Mouse (Mus musculus): Measurements from ENCODE around the gene Dbx2. TPM values are rescaled to one million over a fixed set of nuclear protein-coding genes. Genes with fewer than 3 reads are reported as not detected.

Dbx2 gene
- polyA plus RNA-seq, 1 experiment = not detected

GRCm38 (mm10) chr15:95682620-95683019, 26.9 kb upstream of the Dbx2 start:
- Histone ChIP-seq H3K36me3 (ENCODE audit: control insufficient read depth, insufficient read depth, low read length) (no peaks in the 10 kb centered on the region), H3K27ac (ENCODE audit: insufficient read depth, low read length) (no peak overlapping the region), H3K4me1 (ENCODE audit: control insufficient read depth, insufficient read depth, insufficient read length) (no peaks in the 10 kb centered on the region), H3K4me3 (ENCODE audit: extremely low read depth, insufficient read depth, insufficient read length) (no peak overlapping the region), H3K27me3 (ENCODE audit: control insufficient read depth, insufficient read depth, low read length) (no peaks in the 10 kb centered on the region)
- 87% methylated on average over 4 of the region's 4 CpGs for WGBS
- DNase-seq (ENCODE audit: low read depth in 1 of 2, low spot score in 2 of 2) = no peak
- TF ChIP-seq CTCF (IDR thresholded peaks at IDR 0.05; ENCODE audit: extremely low read depth, insufficient read depth, insufficient read length, insufficient replicate concordance) (no peak), POLR2A (IDR thresholded peaks at IDR 0.05; ENCODE audit: low read depth, low read length) (no peak)

- no peak for TF ChIP-seq CTCF (IDR thresholded peaks at IDR 0.05; ENCODE audit: extremely low read depth, insufficient read depth, insufficient read length, insufficient replicate concordance)
- TF ChIP-seq POLR2A (IDR thresholded peaks at IDR 0.05; ENCODE audit: low read depth, low read length) = no peak
- WGBS = 84% methylated on average over 4 of the region's 4 CpGs
- no peak for DNase-seq (ENCODE audit: low read depth in 1 of 2, low spot score in 2 of 2)
- Histone ChIP-seq H3K4me1 (ENCODE audit: control insufficient read depth, insufficient read depth, insufficient read length) (no peaks in the 10 kb centered on the region), H3K27ac (ENCODE audit: insufficient read depth, low read length) (no peak overlapping the region), H3K36me3 (ENCODE audit: control insufficient read depth, insufficient read depth, low read length) (no peaks in the 10 kb centered on the region), H3K4me3 (ENCODE audit: extremely low read depth, insufficient read depth, insufficient read length) (no peak overlapping the region), H3K27me3 (ENCODE audit: control insufficient read depth, insufficient read depth, low read length) (no peaks in the 10 kb centered on the region; the same call in 1 of the 2 replicates)
These were observed 19.9 kb upstream of the Dbx2 start for GRCm38 (mm10) chr15:95675645-95676044.

DNA sequence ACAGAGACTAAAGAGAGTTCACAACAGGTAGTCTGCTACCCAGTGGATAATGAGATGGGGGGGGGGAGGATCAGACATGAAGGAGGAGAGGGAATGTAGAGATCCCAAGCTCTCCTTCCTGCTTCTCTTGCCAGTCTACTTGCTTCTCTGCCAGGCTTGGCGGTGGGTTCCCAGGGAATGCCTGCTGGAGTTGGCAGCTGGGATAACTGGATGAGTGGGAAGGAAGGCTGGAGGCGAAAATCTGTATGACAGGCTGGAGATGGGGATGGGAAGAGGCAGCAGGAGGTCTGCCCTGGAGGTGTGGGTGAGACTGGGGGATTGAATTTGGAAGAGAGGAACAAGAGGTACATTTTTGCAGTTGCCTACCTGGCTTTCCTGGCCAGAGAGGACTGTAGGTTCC, 19.4 kb upstream of the Dbx2 start:
- no peak overlapping the region for H3K27ac ChIP-seq (ENCODE audit: insufficient read depth, low read length)
- no peaks in the 10 kb centered on the region; the same call in 1 of the 2 replicates for H3K27me3 ChIP-seq (ENCODE audit: control insufficient read depth, insufficient read depth, low read length)
- WGBS = 82% methylated on average over 2 of the region's 2 CpGs
- no peak for DNase-seq (ENCODE audit: low read depth in 1 of 2, low spot score in 2 of 2)
- no peaks in the 10 kb centered on the region for H3K4me1 ChIP-seq (ENCODE audit: control insufficient read depth, insufficient read depth, insufficient read length)
- H3K4me3 ChIP-seq (ENCODE audit: extremely low read depth, insufficient read depth, insufficient read length) = no peak overlapping the region
- no peaks in the 10 kb centered on the region for H3K36me3 ChIP-seq (ENCODE audit: control insufficient read depth, insufficient read depth, low read length)
- no peak for TF ChIP-seq CTCF (IDR thresholded peaks at IDR 0.05; ENCODE audit: extremely low read depth, insufficient read depth, insufficient read length, insufficient replicate concordance)
- no peak for TF ChIP-seq POLR2A (IDR thresholded peaks at IDR 0.05; ENCODE audit: low read depth, low read length)

DNA sequence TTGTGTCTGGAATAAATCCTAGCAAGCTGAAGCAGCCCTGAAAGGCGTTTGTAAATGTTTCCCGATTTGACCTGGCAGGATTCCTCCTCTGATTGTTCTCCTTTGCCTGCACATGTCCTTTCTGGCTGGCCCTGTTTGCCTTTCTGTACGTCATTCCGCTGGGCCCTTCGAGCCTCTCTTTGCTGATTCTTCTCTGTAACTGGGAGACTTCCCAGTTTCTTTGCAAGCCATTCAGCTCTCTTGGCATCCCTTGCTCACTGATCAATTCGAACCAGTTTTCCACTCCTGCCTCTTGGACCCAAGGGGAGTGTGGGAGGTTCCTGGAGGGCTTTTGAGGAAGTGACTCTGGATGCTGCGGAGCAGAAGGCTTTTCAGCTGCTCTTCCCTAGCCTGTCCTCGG, 11.4 kb upstream of the Dbx2 start:
- no peak overlapping the region for H3K4me3 ChIP-seq (ENCODE audit: extremely low read depth, insufficient read depth, insufficient read length)
- no peaks in the 10 kb centered on the region for H3K27me3 ChIP-seq (ENCODE audit: control insufficient read depth, insufficient read depth, low read length)
- 51% methylated on average over 8 of the region's 8 CpGs for WGBS
- H3K4me1 ChIP-seq (ENCODE audit: control insufficient read depth, insufficient read depth, insufficient read length) = no peaks in the 10 kb centered on the region
- no peak for DNase-seq (ENCODE audit: low read depth in 1 of 2, low spot score in 2 of 2)
- no peaks in the 10 kb centered on the region for H3K36me3 ChIP-seq (ENCODE audit: control insufficient read depth, insufficient read depth, low read length)
- no peak for TF ChIP-seq POLR2A (IDR thresholded peaks at IDR 0.05; ENCODE audit: low read depth, low read length)
- TF ChIP-seq CTCF (IDR thresholded peaks at IDR 0.05; ENCODE audit: extremely low read depth, insufficient read depth, insufficient read length, insufficient replicate concordance) = no peak
- H3K27ac ChIP-seq (ENCODE audit: insufficient read depth, low read length) = no peak overlapping the region

GRCm38 (mm10) chr15:95665002-95665401, 9.2 kb upstream of the Dbx2 start:
- H3K4me1 ChIP-seq (ENCODE audit: control insufficient read depth, insufficient read depth, insufficient read length) = no peaks in the 10 kb centered on the region
- H3K4me3 ChIP-seq (ENCODE audit: extremely low read depth, insufficient read depth, insufficient read length) = no peak overlapping the region
- TF ChIP-seq POLR2A (IDR thresholded peaks at IDR 0.05; ENCODE audit: low read depth, low read length) (no peak), CTCF (IDR thresholded peaks at IDR 0.05; ENCODE audit: extremely low read depth, insufficient read depth, insufficient read length, insufficient replicate concordance) (no peak)
- DNase-seq (ENCODE audit: low read depth in 1 of 2, low spot score in 2 of 2) = no peak
- no peaks in the 10 kb centered on the region for H3K27me3 ChIP-seq (ENCODE audit: control insufficient read depth, insufficient read depth, low read length)
- 90% methylated on average over 4 of the region's 4 CpGs for whole genome bisulfite sequencing
- H3K36me3 ChIP-seq (ENCODE audit: control insufficient read depth, insufficient read depth, low read length) = no peaks in the 10 kb centered on the region
- H3K27ac ChIP-seq (ENCODE audit: insufficient read depth, low read length) = no peak overlapping the region

DNA sequence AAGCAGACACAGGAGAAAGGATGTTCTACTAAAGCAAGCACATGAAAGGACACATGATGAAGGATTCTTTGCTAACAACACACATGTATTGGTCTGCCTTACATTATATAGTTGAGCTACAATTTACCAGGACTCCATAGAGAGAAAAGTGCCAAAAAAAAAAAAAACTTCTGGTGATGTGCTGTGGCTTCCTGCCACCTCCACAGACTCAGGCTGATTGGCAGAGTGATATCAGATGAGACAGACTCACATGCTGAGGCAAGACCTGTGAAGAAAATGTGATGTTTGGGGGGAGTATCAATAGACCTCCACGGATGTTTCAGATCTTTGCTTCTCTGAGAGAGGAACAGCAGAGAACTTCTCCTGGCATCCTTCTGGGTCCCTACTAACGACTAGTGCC, 6.0 kb upstream of the Dbx2 start:
- 68% methylated on average over 2 of the region's 2 CpGs for WGBS
- H3K27me3 ChIP-seq (ENCODE audit: control insufficient read depth, insufficient read depth, low read length) = no peaks in the 10 kb centered on the region
- TF ChIP-seq CTCF (IDR thresholded peaks at IDR 0.05; ENCODE audit: extremely low read depth, insufficient read depth, insufficient read length, insufficient replicate concordance) (no peak), POLR2A (IDR thresholded peaks at IDR 0.05; ENCODE audit: low read depth, low read length) (no peak)

DNA sequence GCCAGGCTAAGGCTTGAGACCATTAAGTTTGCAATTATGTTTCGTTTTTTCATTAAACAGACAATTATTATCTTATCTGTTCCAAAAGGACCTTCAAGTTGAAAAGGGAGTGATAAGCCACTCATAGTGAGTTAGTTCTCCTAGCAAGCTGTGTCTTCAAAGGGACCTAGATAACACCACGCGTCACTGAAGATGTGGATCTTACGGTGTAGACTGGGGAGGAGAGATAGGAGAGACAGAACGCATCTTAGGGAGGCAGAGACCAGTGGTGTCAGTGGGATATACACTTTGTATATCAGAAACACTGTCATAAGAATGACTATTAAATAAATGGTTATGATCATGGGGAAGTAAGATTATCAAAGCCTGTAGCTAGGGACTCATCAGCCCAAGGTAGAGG, 4.6 kb upstream of the Dbx2 start:
- TF ChIP-seq POLR2A (IDR thresholded peaks at IDR 0.05; ENCODE audit: low read depth, low read length) (no peak), CTCF (IDR thresholded peaks at IDR 0.05; ENCODE audit: extremely low read depth, insufficient read depth, insufficient read length, insufficient replicate concordance) (no peak)
- 87% methylated on average over 5 of the region's 5 CpGs for WGBS
- no peak overlapping the region for H3K4me3 ChIP-seq (ENCODE audit: extremely low read depth, insufficient read depth, insufficient read length)
- H3K4me1 ChIP-seq (ENCODE audit: control insufficient read depth, insufficient read depth, insufficient read length) = no peaks in the 10 kb centered on the region
- H3K36me3 ChIP-seq (ENCODE audit: control insufficient read depth, insufficient read depth, low read length) = no peaks in the 10 kb centered on the region
- DNase-seq (ENCODE audit: low read depth in 1 of 2, low spot score in 2 of 2) = no peak
- H3K27ac ChIP-seq (ENCODE audit: insufficient read depth, low read length) = no peak overlapping the region
- H3K27me3 ChIP-seq (ENCODE audit: control insufficient read depth, insufficient read depth, low read length) = no peaks in the 10 kb centered on the region

More for the DNA sequence above, 6.0 kb upstream of the Dbx2 start:
- no peak for DNase-seq (ENCODE audit: low read depth in 1 of 2, low spot score in 2 of 2)
- no peaks in the 10 kb centered on the region for H3K4me1 ChIP-seq (ENCODE audit: control insufficient read depth, insufficient read depth, insufficient read length)
- H3K36me3 ChIP-seq (ENCODE audit: control insufficient read depth, insufficient read depth, low read length) = no peaks in the 10 kb centered on the region
- H3K4me3 ChIP-seq (ENCODE audit: extremely low read depth, insufficient read depth, insufficient read length) = no peak overlapping the region
- no peak overlapping the region for H3K27ac ChIP-seq (ENCODE audit: insufficient read depth, low read length)

All from spleen, adult 2 months (tissue).